Mouse (Mus musculus): ENCODE results near the gene Foxe1. TPM values are rescaled to one million over a fixed set of nuclear protein-coding genes. Genes with fewer than 3 reads are reported as not detected.
A peak's percentile ranks its signal among the peaks of the same experiment; 100 is the strongest.

The Foxe1 gene
- total and polyA plus RNA-seq, 3 experiments, result 0.04 TPM; not detected in 2

DNA sequence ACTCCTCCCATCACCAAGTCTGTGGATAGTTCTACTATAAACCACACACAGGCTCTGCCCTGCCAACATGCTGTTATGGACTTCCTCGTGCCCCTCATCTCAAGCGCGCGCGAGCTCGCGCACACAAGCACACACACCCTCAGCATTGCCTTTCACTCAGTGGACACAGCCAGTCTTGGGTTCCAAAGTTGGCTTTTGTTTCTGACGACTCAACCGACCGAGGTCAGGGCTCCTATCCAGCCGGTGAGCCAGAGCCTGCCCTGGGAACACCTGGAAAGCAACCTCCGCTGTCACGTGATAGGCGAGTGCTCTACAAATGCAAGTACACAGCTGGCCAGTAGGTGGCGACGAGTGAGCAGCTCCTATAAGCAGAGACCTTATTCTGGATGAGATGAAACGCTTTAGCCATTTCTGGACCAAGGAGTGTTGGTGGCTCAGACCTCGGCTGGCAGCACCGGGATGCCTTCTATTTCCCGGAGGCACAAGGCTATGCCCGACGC lies 31.5 kb downstream of the Foxe1 start (continued):
- peak; percentile 86 for TF ChIP-seq MAX (IDR thresholded peaks at IDR 0.05; ENCODE audit: low read length)
- TF ChIP-seq SIN3A (IDR thresholded peaks at IDR 0.05; ENCODE audit: low read length), result no peak; the same call in 1 of the 2 replicates
- TF ChIP-seq ZC3H11A (IDR thresholded peaks at IDR 0.05; ENCODE audit: low read depth, low read length), result peak; percentile 30; the same call in 1 of the 2 replicates
- TF ChIP-seq ZNF384 (IDR thresholded peaks at IDR 0.05; ENCODE audit: low read depth, low read length), result no peak
- peak; percentile 97 for TF ChIP-seq USF1 (IDR thresholded peaks at IDR 0.05; ENCODE audit: low read depth, low read length)
- TF ChIP-seq POLR2AphosphoS5 (IDR thresholded peaks at IDR 0.05; ENCODE audit: borderline replicate concordance, low read depth, low read length), result no peak
- no peak for TF ChIP-seq KAT2A (conservative IDR thresholded peaks at IDR 0.05; ENCODE audit: low read depth, low read length)
- TF ChIP-seq TCF12 (IDR thresholded peaks at IDR 0.05; ENCODE audit: low read depth, low read length), result no peak
- TF ChIP-seq CTCF (IDR thresholded peaks at IDR 0.05 in 2 of 3, conservative IDR thresholded peaks at IDR 0.05 in 1 of 3; ENCODE audit: control insufficient read depth in 1 of 3, insufficient read depth in 1 of 3, low read depth in 2 of 3, low read length in 3 of 3, poor library complexity in 1 of 3, severe bottlenecking in 1 of 3), result peak; percentile 85 to 92 (median 89)
- peak; percentile 33 for TF ChIP-seq MYC (IDR thresholded peaks at IDR 0.05; ENCODE audit: low read depth, low read length)
- TF ChIP-seq BHLHE40 (IDR thresholded peaks at IDR 0.05; ENCODE audit: borderline replicate concordance, low read depth, low read length), result peak; percentile 87
- no peak for TF ChIP-seq ZKSCAN1 (IDR thresholded peaks at IDR 0.05; ENCODE audit: low read depth, low read length)
- no peak for TF ChIP-seq CHD2 (IDR thresholded peaks at IDR 0.05; ENCODE audit: low read length)
- peak; percentile 60 for TF ChIP-seq MXI1 (IDR thresholded peaks at IDR 0.05; ENCODE audit: low read depth, low read length)
- no peak for TF ChIP-seq MAZ (IDR thresholded peaks at IDR 0.05; ENCODE audit: low read depth, low read length)
- no peak for TF ChIP-seq EP300 (IDR thresholded peaks at IDR 0.05; ENCODE audit: low read depth in 1 of 2, low read length in 2 of 2)
- no peak for TF ChIP-seq GATA1 (IDR thresholded peaks at IDR 0.05; ENCODE audit: low read depth, low read length)
- no peak for TF ChIP-seq UBTF (IDR thresholded peaks at IDR 0.05; ENCODE audit: borderline replicate concordance, insufficient read depth, low read depth, low read length)
- no peak for TF ChIP-seq NELFE (IDR thresholded peaks at IDR 0.05; ENCODE audit: low read depth, low read length)
- TF ChIP-seq CHD1 (IDR thresholded peaks at IDR 0.05; ENCODE audit: low read depth, low read length), result no peak
- 0 out of 2 replicates have a peak, but pooled peaks have one; percentile 4 for TF ChIP-seq HCFC1 (IDR thresholded peaks at IDR 0.05; ENCODE audit: low read depth, low read length)
- TF ChIP-seq POLR2AphosphoS2 (IDR thresholded peaks at IDR 0.05; ENCODE audit: low read length), result no peak

DNA sequence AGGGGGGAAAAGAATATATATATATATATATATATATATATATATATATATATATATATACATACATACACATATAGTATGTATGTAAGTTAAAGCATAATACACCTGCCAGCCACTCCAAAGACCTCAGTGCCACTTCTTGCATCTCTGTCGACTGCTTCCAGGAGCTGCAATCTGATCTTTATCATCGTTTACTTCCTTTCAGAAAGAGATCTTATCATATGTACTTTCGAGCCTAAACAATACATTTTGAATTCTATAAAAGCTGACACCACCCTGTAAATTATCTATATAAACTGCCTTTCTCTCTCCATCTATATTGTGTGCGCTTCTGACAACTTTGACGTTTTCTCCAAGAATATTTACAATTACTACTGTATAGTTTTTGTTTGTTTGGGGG lies 45.1 kb downstream of the Foxe1 start:
- H3K9me3 ChIP-seq (replicated peaks; ENCODE audit: insufficient read depth, low read length), result no peaks in the 10 kb centered on the region
- H3K36me3 ChIP-seq (ENCODE audit: control insufficient read depth in 1 of 2, insufficient read depth in 2 of 2, low read length in 2 of 2), result peaks cover 0 to 2% of the 10 kb centered on the region in 2 experiments; a peak in 1 of 4 replicates
- peak overlapping the region; percentile 97 for H3K9ac ChIP-seq (ENCODE audit: control insufficient read depth, low read depth, low read length, poor library complexity, severe bottlenecking)
- TF ChIP-seq GATA1 (IDR thresholded peaks at IDR 0.05; ENCODE audit: low read depth, low read length) (peak; percentile 67), ETS1 (IDR thresholded peaks at IDR 0.05; ENCODE audit: low read depth, low read length) (no peak)
- peaks cover 5% of the 10 kb centered on the region; the same call in 1 of the 2 replicates for H3K79me2 ChIP-seq (ENCODE audit: control insufficient read depth, insufficient read depth, low read length, poor library complexity)
- peak overlapping the region; percentile 51 to 90 for H3K4me3 ChIP-seq (ENCODE audit: control insufficient read depth in 1 of 2, insufficient read depth in 1 of 2, low read depth in 2 of 2, low read length in 2 of 2)
- DNase-seq (ENCODE audit: low read depth, low spot score), result no peak
- H3K27me3 ChIP-seq (ENCODE audit: control insufficient read depth in 1 of 2, insufficient read depth in 2 of 2, low read length in 2 of 2), result no peaks in the 10 kb centered on the region
- H3K4me1 ChIP-seq (ENCODE audit: control insufficient read depth in 1 of 2, insufficient read depth in 2 of 2, low read length in 2 of 2), result 0 out of 4 replicates have a peak, but pooled peaks cover 0 to 2% of the 10 kb centered on the region in 2 experiments
- peak overlapping the region; percentile 96 for H3K27ac ChIP-seq (ENCODE audit: control insufficient read depth, low read depth, low read length)

Measured in MEL (cell line).